Mouse (Mus musculus): Measurements from ENCODE around the gene Mfap3l. TPM values are rescaled to one million over a fixed set of nuclear protein-coding genes. Genes with fewer than 3 reads are reported as not detected.
"Not testable (repeated sequence)": the region's sequence is repeated elsewhere in the genome, so short reads cannot be mapped to it uniquely, and the experiment has no call there.

Mfap3l gene
- total RNA-seq, 2 experiments from 2014 or later: 3.6 to 4.2 TPM

DNA sequence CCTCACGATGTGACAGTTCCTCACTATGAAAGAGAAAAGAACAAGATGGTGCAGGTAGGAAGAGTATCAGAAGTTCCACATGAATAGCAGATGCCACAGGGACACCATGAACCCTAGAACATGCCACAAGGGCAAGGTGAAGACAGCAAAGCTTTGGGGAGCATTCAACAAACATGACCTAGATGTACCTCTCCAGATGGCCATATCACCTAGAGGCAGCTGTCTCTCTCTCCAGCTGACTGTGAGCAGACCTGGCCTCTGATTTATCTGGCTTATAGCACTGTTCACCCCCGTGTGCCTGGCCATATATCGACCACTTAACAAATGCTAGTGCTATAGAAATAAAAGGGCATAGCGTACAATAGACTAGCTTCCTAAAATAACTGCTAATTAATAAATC is 17.5 kb downstream of the Mfap3l start:
- no peak for DNase-seq

DNA sequence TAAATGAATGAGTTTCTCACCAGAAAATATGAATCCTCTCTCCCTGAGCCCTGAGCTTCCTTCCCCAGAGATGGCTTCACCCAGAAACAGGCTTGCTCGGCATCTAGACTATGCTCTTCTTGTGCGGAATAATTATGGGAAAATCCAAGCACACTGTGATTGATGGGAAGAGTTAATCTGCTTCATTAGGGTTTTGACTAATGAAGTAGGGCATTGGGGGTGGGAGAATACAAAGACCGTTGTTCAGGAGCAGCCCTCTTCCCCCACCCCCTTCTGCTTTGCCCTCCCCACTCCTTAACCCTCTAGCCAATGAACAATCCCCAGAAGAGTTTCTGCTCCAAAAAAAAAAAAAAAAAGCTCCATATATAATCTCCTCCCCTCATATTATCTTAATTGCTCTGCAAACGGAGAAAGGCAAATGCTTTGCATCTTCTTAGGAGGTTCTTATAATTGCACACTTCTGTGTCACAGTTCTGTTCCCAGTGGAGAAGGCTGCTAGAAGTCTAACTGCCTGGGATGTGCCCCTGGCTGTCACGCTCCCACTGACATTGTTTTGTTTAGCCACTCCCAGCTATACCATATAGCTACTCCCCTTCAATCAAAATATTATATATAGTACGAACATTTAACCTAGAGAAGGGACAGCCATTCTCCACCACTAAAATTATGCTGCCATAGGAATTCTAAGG is 24.9 kb downstream of the Mfap3l start:
- DNase-seq: no peak

DNA sequence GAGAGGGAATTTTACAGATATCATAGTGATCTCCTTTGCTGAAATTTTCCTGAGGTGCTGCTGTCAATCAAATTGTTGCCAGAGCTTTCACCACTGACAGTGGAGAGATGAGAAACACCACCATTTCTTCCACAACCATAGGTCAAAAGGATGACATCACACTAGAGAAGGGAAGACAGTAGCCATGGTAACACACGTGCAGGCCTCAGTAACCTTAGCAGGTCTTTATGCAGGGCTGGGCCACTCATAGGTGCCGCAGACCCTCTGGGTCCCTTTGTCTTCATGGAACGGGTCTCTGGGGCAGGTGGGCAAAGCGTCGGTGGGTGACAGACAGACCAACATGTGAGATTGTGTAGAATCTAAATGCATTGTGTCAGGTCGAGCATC is 25.5 kb downstream of the Mfap3l start:
- DNase-seq: no peak

DNA sequence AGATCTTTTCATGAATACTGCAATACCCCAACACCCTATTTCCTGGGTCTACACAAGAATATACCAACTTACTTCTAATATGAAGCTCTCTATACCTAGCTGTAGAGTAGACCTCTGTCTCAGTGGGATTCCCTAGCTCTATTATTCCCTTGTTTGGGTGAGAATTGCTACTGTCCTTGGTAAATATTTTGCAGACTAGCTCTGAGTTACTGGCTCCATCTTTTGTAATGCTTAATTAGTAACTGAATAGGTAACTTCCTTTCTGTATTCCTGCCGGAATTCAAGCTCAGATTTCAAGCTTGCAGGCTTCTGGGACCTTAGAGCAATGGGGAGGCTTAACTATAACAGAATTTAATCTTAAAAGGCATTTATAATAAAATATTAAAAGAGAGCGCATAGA is 26.1 kb downstream of the Mfap3l start:
- DNase-seq: not testable (repeated sequence)

DNA sequence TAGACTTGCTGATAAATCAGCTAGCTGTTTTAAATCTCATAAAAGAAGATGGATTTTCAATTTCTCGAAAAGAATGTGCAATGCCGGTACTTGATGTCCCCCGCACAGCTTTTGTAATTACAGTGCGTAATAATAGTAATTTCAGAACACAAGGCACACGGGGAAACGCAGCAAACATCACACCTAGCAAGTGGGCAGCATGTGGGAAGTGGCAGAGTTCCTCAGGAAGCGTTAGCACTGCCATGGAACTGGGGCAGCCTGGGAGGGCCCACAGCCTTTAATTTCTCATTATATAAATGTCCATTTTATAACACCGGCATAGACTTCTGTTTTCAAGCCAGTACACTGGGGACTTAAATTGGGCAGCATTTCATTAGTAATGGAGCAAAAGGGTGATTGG is 27.1 kb downstream of the Mfap3l start:
- DNase-seq: no peak

GRCm38 (mm10) chr8:60661191-60661590 is 28.6 kb downstream of the Mfap3l start:
- no peak for DNase-seq

- no peak for DNase-seq
Observed at GRCm38 (mm10) chr8:60663552-60663951, 30.9 kb downstream of the Mfap3l start.

GRCm38 (mm10) chr8:60665821-60666220 is 33.2 kb downstream of the Mfap3l start:
- DNase-seq: no peak

GRCm38 (mm10) chr8:60666852-60667251 is 34.2 kb downstream of the Mfap3l start:
- no peak for DNase-seq

DNA sequence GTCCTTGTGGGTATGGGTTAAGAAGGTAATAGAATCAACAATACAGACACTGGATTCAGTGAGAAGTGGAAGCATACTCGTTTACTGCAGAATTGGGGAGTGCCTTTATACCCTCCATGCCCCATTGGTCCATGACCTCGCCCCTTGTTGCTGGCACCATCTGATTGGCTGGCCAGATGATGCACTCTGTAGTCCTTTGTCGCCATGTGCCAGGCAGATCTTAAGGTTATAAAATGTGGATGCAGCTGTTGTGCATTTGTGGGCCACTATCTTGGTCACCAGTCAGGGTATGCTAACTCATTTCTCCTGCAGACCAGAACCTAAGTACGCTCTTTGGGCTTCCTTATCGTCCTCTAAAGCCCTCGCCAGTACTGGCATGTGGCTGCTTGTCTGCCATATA is 46.0 kb downstream of the Mfap3l start:
- no peak for DNase-seq

DNA sequence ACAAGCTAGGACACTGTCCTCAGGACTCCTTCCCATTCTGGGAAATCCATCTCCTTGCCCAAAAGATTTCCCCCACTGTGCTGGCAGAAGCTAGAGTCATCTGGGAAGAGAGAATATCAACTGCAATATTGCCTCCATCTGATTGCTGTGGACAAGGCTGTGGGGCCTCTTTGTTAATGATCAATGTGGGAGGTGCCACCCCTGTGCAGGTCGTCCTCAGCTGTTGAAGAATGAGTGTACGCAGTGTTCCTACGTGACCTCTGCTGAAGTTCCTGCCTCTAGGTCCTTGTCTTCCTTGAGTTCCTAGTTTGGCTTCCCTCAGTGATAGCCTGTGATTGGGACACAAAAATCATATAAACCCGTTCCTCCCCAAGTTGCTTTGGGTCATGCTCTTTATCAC is 49.2 kb downstream of the Mfap3l start:
- DNase-seq: no peak

GRCm38 (mm10) chr8:60682340-60682739 is 49.7 kb downstream of the Mfap3l start:
- DNase-seq: no peak

GRCm38 (mm10) chr8:60711516-60712086 is 79.0 kb downstream of the Mfap3l start:
- DNase-seq: no peak

DNA sequence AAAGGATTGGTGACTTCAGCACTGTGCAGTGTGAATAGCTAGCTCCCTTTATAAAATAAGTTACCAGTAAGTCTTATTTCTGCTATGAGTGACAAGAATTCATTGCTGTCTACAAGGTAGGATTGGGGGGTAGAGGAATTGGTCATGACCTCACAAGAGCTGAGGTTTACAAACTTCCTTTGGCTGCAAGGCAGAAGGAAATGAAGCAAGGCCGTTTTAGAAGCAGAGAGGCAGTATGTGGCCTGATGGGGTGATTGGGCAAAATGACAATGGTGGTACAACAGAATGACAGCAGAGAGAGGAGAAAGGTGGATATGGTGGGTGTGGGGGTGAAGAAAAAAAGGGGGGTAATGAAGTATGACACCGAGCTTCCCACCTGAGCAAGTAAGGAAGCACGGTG is 82.1 kb downstream of the Mfap3l start:
- DNase-seq: no peak

GRCm38 (mm10) chr8:60718692-60719091 is 86.1 kb downstream of the Mfap3l start:
- no peak for DNase-seq

Other genes starting within 250 kb of the Mfap3l start
- not detected for gene Gm10283, start 129.6 kb upstream of the Mfap3l start, total RNA-seq (2021)
- gene Aadat, start 126.9 kb upstream of the Mfap3l start, total RNA-seq (2021): not detected

Measured in heart, postnatal 4 days (tissue).